Mouse (Mus musculus) midbrain, embryonic 15.5 days (tissue): ENCODE data around the gene Klrb1f. TPM values are rescaled to one million over a fixed set of nuclear protein-coding genes. Genes with fewer than 3 reads are reported as not detected.
"Not testable (repeated sequence)": the region's sequence is repeated elsewhere in the genome, so short reads cannot be mapped to it uniquely, and the experiment has no call there.

Experiments used
- ATAC-seq: fragments of 200-750 bp; cut with Nextera tagmentation; replicated peaks from 2 replicates; pipeline ENCODE4 v1.8.0; 2017; ENCODE audit warnings: moderate TSS enrichment
- H3K27ac ChIP-seq: fragments of 300-500 bp; sonication (generic); 2 replicates; pipeline ENCODE4 v1.5.1; 2015; ENCODE audit warnings: mild to moderate bottlenecking, inconsistent platforms
- H3K27me3 ChIP-seq: fragments of 300-500 bp; sonication (generic); replicated peaks from 2 replicates; pipeline ENCODE4 v1.6.1; 2015; ENCODE audit warnings: inconsistent platforms
- H3K36me3 ChIP-seq: fragments of 300-500 bp; sonication (generic); replicated peaks from 2 replicates; pipeline ENCODE4 v1.6.1; 2015; ENCODE audit warnings: inconsistent platforms
- H3K4me1 ChIP-seq: fragments of 300-500 bp; sonication (generic); 2 replicates; pipeline ENCODE4 v1.6.1; 2015; ENCODE audit warnings: inconsistent platforms
- H3K4me2 ChIP-seq: fragments of 300-500 bp; sonication (generic); 2 replicates; pipeline ENCODE4 v1.6.1; 2015; ENCODE audit warnings: inconsistent platforms, mild to moderate bottlenecking, moderate library complexity
- H3K4me3 ChIP-seq: fragments of 300-500 bp; sonication (generic); 2 replicates; pipeline ENCODE4 v1.5.1; 2015; ENCODE audit warnings: mild to moderate bottlenecking, inconsistent platforms
- H3K9ac ChIP-seq: fragments of 300-500 bp; sonication (generic); 2 replicates; pipeline ENCODE4 v1.6.1; 2015; ENCODE audit warnings: mild to moderate bottlenecking, inconsistent platforms
- H3K9me3 ChIP-seq: fragments of 300-500 bp; sonication (generic); 2 replicates; pipeline ENCODE4 v1.6.1; 2016; ENCODE audit warnings: inconsistent platforms
- WGBS: fragments of 180-500 bp; shearing (Covaris S2); methylation state at CpG from one replicate; pipeline ENCODE4 v1.1.7; 2015; ENCODE audit warnings: mixed read lengths; 5-methylcytosine and 5-hydroxymethylcytosine counted together
- polyA plus RNA-seq: library from polyadenylated mRNA; unstranded; fragments of >200 nt; fragmentation: Nextera tagmentation; extraction: Ambion mirVana; gene quantifications from 2 replicates; pipeline ENCODE4 v1.2.1, GENCODE M21; 2015

Klrb1f gene
- polyA plus RNA-seq, 1 experiment from 2014 or later, result 0.81 TPM

DNA sequence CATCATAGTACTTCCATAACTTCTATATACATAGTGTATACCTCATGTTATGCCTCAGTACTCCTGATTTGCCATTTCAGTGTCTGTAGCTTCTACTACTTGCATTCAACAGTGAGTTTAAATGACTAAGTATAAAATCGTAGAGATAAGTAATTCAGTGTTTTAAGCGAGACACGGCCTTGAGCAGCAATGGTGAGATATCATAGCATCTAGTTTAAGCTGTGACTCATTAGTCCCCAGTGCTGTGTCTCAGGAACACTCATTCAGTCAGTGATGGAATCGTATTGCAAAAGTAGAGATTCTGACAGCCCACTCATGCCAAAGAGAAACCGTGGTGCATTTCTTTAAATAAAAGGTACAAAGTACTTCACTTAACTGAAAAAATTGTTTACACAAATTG lies 6.0 kb downstream of the Klrb1f start:
- no peak for ATAC-seq
- Histone ChIP-seq H3K4me1 (peaks cover 9% of the 10 kb centered on the region; the same call in 1 of the 2 replicates), H3K4me2 (no peak overlapping the region), H3K27me3 (no peaks in the 10 kb centered on the region), H3K27ac (no peak overlapping the region), H3K9me3 (no peaks in the 10 kb centered on the region), H3K9ac (no peak overlapping the region), H3K4me3 (no peak overlapping the region), H3K36me3 (no peaks in the 10 kb centered on the region)
- 92% methylated on average over 5 of the region's 5 CpGs for WGBS

DNA sequence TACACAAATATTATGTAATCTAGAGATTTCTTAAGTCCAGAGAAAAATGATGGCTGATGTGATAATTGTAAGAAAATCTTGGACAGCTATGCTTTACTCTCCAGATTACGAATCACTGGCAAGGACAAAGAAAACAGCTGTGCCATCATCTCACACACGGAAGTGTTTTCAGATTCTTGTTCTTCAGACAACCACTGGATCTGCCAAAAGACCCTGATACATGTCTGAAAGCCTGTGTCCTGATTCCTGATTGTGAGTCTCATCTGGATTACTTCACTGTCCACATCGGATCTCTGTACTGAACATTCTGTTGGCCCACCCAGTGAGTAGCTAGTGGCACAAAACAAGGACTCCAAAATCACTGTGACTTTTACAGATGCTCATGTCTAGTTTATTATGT lies 10.5 kb downstream of the Klrb1f start:
- H3K9ac ChIP-seq, result no peak overlapping the region
- H3K4me1 ChIP-seq, result no peaks in the 10 kb centered on the region
- no peak overlapping the region for H3K4me3 ChIP-seq
- H3K4me2 ChIP-seq, result no peak overlapping the region
- no peak for ATAC-seq
- WGBS, result 83% methylated on average over 3 of the region's 3 CpGs
- H3K27ac ChIP-seq, result no peak overlapping the region
- H3K36me3 ChIP-seq, result no peaks in the 10 kb centered on the region
- H3K27me3 ChIP-seq, result no peaks in the 10 kb centered on the region
- H3K9me3 ChIP-seq, result no peaks in the 10 kb centered on the region

DNA sequence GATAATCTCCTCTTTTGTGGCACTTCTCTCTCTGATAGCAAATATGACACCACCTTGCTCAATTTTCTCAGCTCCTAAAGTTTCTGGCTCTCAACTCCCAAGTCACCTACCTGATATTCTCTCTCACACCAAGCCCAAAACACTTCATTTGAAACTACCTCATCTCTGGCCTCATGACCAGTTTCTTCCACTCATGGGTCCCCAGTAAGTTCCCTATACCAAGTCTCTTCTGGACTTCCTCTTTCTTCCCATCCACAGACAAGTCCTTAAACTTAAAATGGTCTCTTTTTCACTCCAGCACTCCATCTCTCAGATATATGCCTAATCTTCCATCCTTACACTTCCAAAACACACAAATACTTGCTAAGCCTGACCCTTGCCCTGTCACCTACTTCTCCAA lies 12.3 kb downstream of the Klrb1f start:
- Histone ChIP-seq H3K9ac (no peak overlapping the region), H3K9me3 (no peaks in the 10 kb centered on the region), H3K4me1 (no peaks in the 10 kb centered on the region), H3K36me3 (no peaks in the 10 kb centered on the region), H3K27me3 (no peaks in the 10 kb centered on the region), H3K4me2 (no peak overlapping the region), H3K27ac (no peak overlapping the region), H3K4me3 (no peak overlapping the region)
- no peak for ATAC-seq

DNA sequence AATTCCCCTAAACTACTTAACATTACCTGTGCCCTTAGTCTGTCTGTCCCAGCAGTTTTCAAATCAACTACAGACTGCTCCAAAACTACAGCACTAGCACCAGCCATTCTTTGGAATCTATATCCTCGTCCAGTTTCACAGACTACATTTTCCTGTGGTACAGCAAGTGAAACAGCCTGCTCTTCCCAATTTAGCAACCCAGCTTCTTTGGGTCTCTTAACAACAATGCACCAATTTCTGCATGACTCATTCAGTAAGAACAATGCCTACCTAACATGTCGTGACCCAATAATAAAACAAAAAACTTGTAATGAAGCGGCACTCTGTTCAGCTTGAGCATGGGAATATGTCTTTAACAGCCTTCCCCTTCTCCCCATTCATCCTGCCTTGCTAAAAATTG lies 19.7 kb downstream of the Klrb1f start:
- Histone ChIP-seq H3K4me3 (no peak overlapping the region), H3K36me3 (no peaks in the 10 kb centered on the region), H3K27ac (no peak overlapping the region), H3K9me3 (no peaks in the 10 kb centered on the region), H3K27me3 (no peaks in the 10 kb centered on the region), H3K9ac (no peak overlapping the region), H3K4me2 (no peak overlapping the region), H3K4me1 (no peaks in the 10 kb centered on the region)
- no peak for ATAC-seq
- 80% methylated on average over 3 of the region's 3 CpGs for WGBS

DNA sequence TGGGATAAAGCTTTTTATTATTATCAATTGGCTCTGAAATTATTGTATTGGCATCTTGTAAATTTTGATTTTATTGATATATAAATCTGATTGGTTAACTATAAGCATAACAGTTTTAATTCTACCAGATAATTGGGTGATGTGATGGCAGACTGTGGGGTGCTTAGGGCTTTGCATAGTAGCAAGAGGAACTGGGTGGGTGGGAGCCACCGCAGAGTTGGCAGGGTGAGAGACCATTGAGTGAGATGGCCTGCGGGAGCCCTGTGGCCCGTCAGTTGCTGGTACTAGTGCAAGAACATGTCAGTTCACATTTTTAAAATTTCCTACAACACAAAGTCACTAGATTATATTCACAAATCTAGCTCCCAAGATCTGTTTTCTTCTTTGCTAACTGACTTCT lies 20.2 kb downstream of the Klrb1f start:
- no peak for ATAC-seq

DNA sequence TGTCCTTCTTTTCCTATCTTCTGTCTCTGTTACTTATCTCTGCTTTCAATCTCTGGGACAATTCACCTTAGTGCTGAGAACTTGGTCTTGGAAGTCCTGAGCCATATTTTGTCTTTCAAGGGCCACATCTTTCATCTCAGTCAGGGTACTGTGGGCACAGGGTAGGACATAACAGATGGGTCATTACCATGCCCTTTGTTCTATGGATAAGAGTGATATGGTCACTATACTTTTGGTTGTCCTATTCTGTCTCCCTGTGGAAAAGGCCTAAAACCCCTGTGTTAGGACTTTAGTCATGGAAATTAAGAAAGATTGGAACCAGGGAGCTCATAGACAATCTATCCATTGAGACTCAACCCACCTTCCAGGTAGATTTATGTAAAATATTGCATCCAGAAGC lies 20.8 kb downstream of the Klrb1f start:
- H3K27ac ChIP-seq, result no peak overlapping the region
- no peak for ATAC-seq
- H3K4me2 ChIP-seq, result no peak overlapping the region
- no peaks in the 10 kb centered on the region for H3K9me3 ChIP-seq
- no peak overlapping the region for H3K9ac ChIP-seq
- no peak overlapping the region for H3K4me3 ChIP-seq
- no peaks in the 10 kb centered on the region for H3K36me3 ChIP-seq
- no peaks in the 10 kb centered on the region for H3K4me1 ChIP-seq
- H3K27me3 ChIP-seq, result no peaks in the 10 kb centered on the region

More for the DNA sequence above, 20.2 kb downstream of the Klrb1f start:
- no peak overlapping the region for H3K4me2 ChIP-seq
- H3K27me3 ChIP-seq, result no peaks in the 10 kb centered on the region
- H3K4me1 ChIP-seq, result no peaks in the 10 kb centered on the region
- H3K36me3 ChIP-seq, result no peaks in the 10 kb centered on the region
- no peak overlapping the region for H3K4me3 ChIP-seq
- WGBS, result 89% methylated on average over 3 of the region's 3 CpGs
- H3K27ac ChIP-seq, result no peak overlapping the region
- no peak overlapping the region for H3K9ac ChIP-seq
- no peaks in the 10 kb centered on the region for H3K9me3 ChIP-seq

DNA sequence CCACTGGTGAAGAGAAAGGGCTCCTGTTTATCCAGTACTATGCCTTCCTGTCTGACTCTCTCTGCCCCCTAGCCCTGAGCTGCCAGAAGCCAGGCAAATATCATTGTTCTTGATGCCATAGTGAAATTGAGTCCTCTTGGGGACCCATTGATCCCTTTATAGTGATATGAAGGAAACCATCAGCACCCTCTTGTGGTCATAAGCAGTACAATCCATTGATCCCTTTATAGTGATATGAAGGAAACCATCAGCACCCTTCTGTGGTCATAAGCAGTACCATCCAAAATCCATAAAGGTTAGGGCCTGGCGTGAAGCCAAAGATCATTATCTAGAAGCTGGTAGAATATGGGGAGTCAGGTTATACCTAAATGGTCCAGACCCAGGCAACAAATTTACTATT lies 21.3 kb downstream of the Klrb1f start:
- H3K4me3 ChIP-seq, result no peak overlapping the region
- H3K9ac ChIP-seq, result no peak overlapping the region
- H3K36me3 ChIP-seq, result no peaks in the 10 kb centered on the region
- 57% methylated on average over 1 of the region's 1 CpGs for WGBS
- H3K27ac ChIP-seq, result no peak overlapping the region
- H3K4me1 ChIP-seq, result no peaks in the 10 kb centered on the region
- no peaks in the 10 kb centered on the region for H3K9me3 ChIP-seq
- ATAC-seq, result peak; percentile 71; the same call in 1 of the 2 replicates
- H3K27me3 ChIP-seq, result no peaks in the 10 kb centered on the region
- H3K4me2 ChIP-seq, result no peak overlapping the region

DNA sequence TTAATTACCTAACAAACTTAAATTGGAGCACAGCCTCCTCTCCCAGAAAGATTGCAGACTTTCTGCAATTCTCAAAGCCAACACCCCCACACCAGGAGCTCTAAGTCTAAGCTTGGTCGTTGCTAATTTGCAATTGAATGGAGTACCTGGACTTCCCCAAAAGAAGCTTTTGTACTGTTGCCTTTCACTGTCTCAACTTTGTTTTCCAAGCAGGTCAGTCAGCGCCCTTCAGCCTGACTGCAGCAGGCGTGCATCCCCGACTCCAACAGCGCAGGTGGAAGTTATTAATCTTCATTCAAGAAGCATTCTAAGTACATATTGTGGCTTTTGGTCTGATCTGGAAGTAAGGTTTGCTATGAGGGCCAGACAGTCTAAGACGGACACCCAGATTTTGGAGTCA lies 39.4 kb downstream of the Klrb1f start:
- WGBS, result 61% methylated on average over 6 of the region's 6 CpGs
- no peaks in the 10 kb centered on the region for H3K27me3 ChIP-seq

DNA sequence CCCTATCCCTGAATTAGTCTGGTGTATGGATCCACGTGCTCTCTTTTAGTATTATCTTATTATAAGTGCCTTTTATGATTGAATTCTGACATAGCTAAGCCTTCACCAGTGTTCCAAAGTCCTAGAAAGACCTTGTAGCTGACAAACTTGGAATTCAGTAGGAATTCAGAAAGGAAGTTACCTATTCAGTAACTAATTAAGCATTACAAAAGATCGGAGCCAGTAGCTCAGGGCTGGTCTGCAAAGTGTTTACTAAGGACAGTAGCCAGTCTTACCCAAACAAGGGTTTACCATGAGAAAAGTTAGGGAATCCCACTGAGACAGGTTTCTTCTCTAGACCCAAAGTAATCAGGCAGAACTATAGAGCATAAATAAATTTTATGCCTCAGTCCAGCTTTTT lies 40.3 kb downstream of the Klrb1f start:
- ATAC-seq, H3K27me3 ChIP-seq: not testable (repeated sequence)

More for the DNA sequence above, 39.4 kb downstream of the Klrb1f start:
- no peak overlapping the region for H3K27ac ChIP-seq
- H3K36me3 ChIP-seq, result no peaks in the 10 kb centered on the region
- H3K4me3 ChIP-seq, result no peak overlapping the region
- H3K4me2 ChIP-seq, result no peak overlapping the region
- H3K4me1 ChIP-seq, result no peaks in the 10 kb centered on the region
- no peak for ATAC-seq
- no peak overlapping the region for H3K9ac ChIP-seq
- no peaks in the 10 kb centered on the region for H3K9me3 ChIP-seq

DNA sequence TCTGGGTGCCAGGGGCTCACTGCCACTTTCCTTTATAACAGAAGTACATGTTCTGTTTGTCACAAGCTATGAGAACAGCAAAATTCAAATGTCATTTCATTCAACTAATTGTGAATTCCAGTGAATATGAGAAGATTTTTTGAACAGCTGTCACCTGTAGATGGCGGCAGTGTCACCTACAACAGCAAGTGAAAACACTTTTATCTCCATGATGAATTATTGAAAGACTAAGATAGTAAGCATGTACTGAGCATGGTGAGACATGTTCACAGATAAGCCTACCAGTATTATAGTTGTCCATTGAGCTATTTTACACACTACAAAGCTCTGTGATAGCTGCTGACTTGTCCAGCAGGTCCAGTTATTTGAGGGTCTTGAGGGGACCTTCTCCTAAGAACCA lies 42.5 kb downstream of the Klrb1f start:
- Histone ChIP-seq H3K27ac (no peak overlapping the region), H3K4me2 (no peak overlapping the region), H3K9me3 (no peaks in the 10 kb centered on the region), H3K27me3 (no peaks in the 10 kb centered on the region), H3K4me3 (no peak overlapping the region), H3K36me3 (no peaks in the 10 kb centered on the region), H3K9ac (no peak overlapping the region), H3K4me1 (no peaks in the 10 kb centered on the region)
- 79% methylated on average over 1 of the region's 1 CpGs for WGBS
- ATAC-seq, result no peak

More for the DNA sequence above, 40.3 kb downstream of the Klrb1f start:
- not testable (repeated sequence) for H3K4me3 ChIP-seq, H3K4me2 ChIP-seq, H3K36me3 ChIP-seq, H3K9ac ChIP-seq, H3K4me1 ChIP-seq, H3K9me3 ChIP-seq, H3K27ac ChIP-seq
- 77% methylated on average over 2 of the region's 2 CpGs for WGBS

DNA sequence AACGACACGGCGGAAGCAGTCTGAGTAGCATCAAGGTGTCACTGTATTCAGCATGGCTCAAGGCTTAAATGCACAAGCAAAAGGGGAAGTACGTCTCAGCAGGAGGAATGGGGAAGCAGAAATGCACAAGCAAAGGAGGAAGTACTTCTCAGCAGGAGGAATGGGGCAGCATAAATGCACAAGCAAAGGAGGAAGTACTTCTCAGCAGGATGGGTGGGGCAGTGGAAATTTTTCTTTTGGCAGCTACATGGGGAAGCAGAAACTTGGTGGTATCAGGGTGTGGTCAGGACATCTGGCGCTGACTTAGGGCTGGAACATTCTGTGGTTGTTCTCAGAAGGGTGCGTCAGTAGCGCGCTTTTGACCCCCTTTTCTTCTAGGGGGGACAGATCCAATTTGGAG lies 42.9 kb downstream of the Klrb1f start:
- not testable (repeated sequence) for H3K9ac ChIP-seq, H3K27ac ChIP-seq, H3K4me1 ChIP-seq, H3K36me3 ChIP-seq, H3K4me2 ChIP-seq, H3K27me3 ChIP-seq, H3K4me3 ChIP-seq, ATAC-seq, H3K9me3 ChIP-seq
- 96% methylated on average over 8 of the region's 8 CpGs for WGBS

DNA sequence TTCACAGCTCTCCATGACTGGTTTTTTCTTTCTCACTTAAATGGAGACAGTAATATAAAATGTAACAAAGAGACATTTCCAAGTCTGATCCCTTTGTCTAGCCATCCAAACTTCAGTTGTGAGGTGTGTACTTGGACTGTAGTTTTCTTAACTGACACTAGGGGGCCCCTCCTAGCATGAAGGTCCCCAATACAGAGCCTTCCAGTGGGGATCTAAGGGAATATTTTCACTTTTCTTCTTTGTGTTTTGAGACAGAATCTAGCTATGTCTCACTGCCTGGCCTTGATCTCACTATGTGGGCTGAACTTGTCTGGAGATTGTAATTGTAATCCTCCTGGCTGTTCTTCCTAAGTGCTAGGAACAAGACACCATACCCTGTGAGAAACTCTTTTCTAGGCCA lies 49.5 kb downstream of the Klrb1f start:
- Histone ChIP-seq H3K9me3 (no peaks in the 10 kb centered on the region), H3K27me3 (no peaks in the 10 kb centered on the region), H3K36me3 (no peaks in the 10 kb centered on the region), H3K4me2 (no peak overlapping the region), H3K4me1 (no peaks in the 10 kb centered on the region), H3K27ac (no peak overlapping the region), H3K4me3 (no peak overlapping the region), H3K9ac (no peak overlapping the region)
- ATAC-seq, result no peak

DNA sequence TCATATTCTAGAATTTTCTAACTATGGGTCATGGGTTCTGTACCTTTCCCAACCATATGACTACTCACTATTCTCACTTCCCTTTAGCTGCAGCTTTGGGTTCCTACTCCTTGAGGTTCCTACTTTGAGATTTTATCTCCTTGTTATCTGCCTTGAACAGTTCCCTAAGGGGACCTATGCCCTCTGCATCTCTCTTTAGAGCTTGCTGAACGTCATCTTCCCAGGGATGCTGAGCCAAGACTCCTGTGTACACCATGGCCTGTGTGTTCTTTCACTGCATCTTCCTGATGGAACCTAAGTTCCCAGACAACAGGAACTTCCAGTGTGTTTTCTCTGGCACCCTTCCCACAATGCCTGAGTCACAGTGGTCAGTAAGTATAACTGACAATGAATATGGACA lies 52.2 kb downstream of the Klrb1f start:
- Histone ChIP-seq H3K9ac (no peak overlapping the region), H3K27ac (no peak overlapping the region), H3K4me3 (no peak overlapping the region), H3K36me3 (no peaks in the 10 kb centered on the region), H3K9me3 (no peaks in the 10 kb centered on the region), H3K27me3 (no peaks in the 10 kb centered on the region), H3K4me2 (no peak overlapping the region), H3K4me1 (no peaks in the 10 kb centered on the region)
- ATAC-seq, result no peak
- 52% methylated on average over 1 of the region's 1 CpGs for WGBS

DNA sequence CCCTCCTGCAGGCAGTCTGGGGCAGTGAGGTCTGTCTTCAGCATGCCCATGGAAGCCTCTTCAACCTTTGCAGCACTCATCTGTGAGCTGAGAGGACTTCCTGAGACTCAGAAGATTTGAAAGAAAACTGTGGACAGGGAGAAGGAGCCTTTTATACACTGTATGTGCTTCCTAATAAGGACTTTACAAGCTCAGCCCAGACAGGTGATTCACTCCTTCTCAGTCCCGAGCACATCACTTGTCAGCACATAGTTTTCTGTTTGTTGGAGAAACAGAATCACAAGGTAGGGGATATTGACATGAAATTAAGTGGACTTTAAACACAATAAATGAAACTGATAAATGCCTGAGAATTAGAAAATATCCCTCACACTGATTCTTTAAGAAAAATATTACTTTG lies 55.1 kb downstream of the Klrb1f start, which contains the start of gene Clec2e:
Clec2e (minus strand) TSS at position 120 of the 400 bp plus-strand sequence.
- not testable (repeated sequence) for H3K9ac ChIP-seq, H3K27ac ChIP-seq, ATAC-seq, H3K36me3 ChIP-seq, H3K9me3 ChIP-seq, H3K4me3 ChIP-seq, H3K27me3 ChIP-seq, H3K4me2 ChIP-seq, H3K4me1 ChIP-seq
- WGBS, result 73% methylated on average over 1 of the region's 1 CpGs
